Mouse (Mus musculus) kidney, postnatal 0 days (tissue): Measurements from ENCODE around the gene Nlgn2. TPM values are rescaled to one million over a fixed set of nuclear protein-coding genes. Genes with fewer than 3 reads are reported as not detected.

Experiments
- ATAC-seq: fragments of 200-750 bp; cut with Nextera tagmentation; replicated peaks from 2 replicates; pipeline ENCODE4 v1.8.0; 2017; ENCODE audit warnings: low read depth, moderate number of reproducible peaks, moderate TSS enrichment, moderate library complexity; ENCODE audit not compliant: low FRiP score
- DNase-seq: peaks from one replicate; pipeline ENCODE4 v3.0.0-alpha.2; 2016; ENCODE audit warnings: low spot score
- H3K27ac ChIP-seq: fragments of 300-500 bp; sonication (generic); 2 replicates; pipeline ENCODE4 v1.5.1; 2014; ENCODE audit warnings: mild to moderate bottlenecking
- H3K27me3 ChIP-seq: fragments of 300-500 bp; sonication (generic); 2 replicates; pipeline ENCODE4 v1.6.1; 2014; ENCODE audit warnings: low read length, mixed read lengths; ENCODE audit not compliant: insufficient read depth
- H3K36me3 ChIP-seq: fragments of 300-500 bp; sonication (generic); 2 replicates; pipeline ENCODE4 v1.6.1; 2014; ENCODE audit warnings: low read length, mixed read lengths; ENCODE audit not compliant: insufficient read depth
- H3K4me1 ChIP-seq: fragments of 300-500 bp; sonication (generic); replicated peaks from 2 replicates; pipeline ENCODE4 v1.6.1; 2014; ENCODE audit warnings: antibody characterized with exemption, low read length, mixed read lengths; ENCODE audit not compliant: insufficient read depth
- H3K4me2 ChIP-seq: fragments of 300-500 bp; sonication (generic); 2 replicates; pipeline ENCODE4 v1.6.1; 2014; ENCODE audit warnings: mild to moderate bottlenecking, low read length, moderate library complexity, mixed read lengths
- H3K4me3 ChIP-seq: fragments of 300-500 bp; sonication (generic); replicated peaks from 2 replicates; pipeline ENCODE4 v1.5.1; 2014; ENCODE audit warnings: low read depth, low read length
- H3K9ac ChIP-seq: fragments of 300-500 bp; sonication (generic); 2 replicates; pipeline ENCODE4 v1.6.1; 2014; ENCODE audit warnings: low read depth, low read length
- H3K9me3 ChIP-seq: fragments of 300-500 bp; sonication (generic); replicated peaks from 2 replicates; pipeline ENCODE4 v1.6.1; 2016; ENCODE audit warnings: low read length, inconsistent platforms, mixed read lengths
- CTCF ChIP-seq: IDR thresholded peaks from 2 replicates; pipeline ENCODE4 v1.5.1; 2016; ENCODE audit warnings: antibody characterized with exemption, low read depth, mild to moderate bottlenecking, moderate library complexity
- WGBS: fragments of 180-500 bp; shearing (Covaris S2); extraction: QIAGEN DNeasy Blood & Tissue Kit; methylation state at CpG from one replicate; pipeline ENCODE4 v1.1.7; 2014; 5-methylcytosine and 5-hydroxymethylcytosine counted together
- polyA plus RNA-seq: library from polyadenylated mRNA; unstranded; fragments of >200 nt; fragmentation: Nextera tagmentation; extraction: Ambion mirVana; gene quantifications from 2 replicates; pipeline ENCODE4 v1.2.1, GENCODE M21; 2015

Gene Nlgn2
- polyA plus RNA-seq, 1 experiment from 2014 or later = 4.1 TPM

GRCm38 (mm10) chr11:69835966-69836335 is 1.6 kb downstream of the Nlgn2 start:
- TF ChIP-seq CTCF = no peak
- Histone ChIP-seq H3K27me3 (no peaks in the 10 kb centered on the region), H3K9ac (no peak overlapping the region), H3K4me3 (peak overlapping the region; percentile 59; the same call in 1 of the 2 replicates), H3K27ac (no peak overlapping the region), H3K4me2 (peak overlapping the region; percentile 97), H3K9me3 (no peaks in the 10 kb centered on the region), H3K4me1 (peaks cover 27% of the 10 kb centered on the region), H3K36me3 (no peaks in the 10 kb centered on the region)
- DNase-seq (no peak), ATAC-seq (no peak)
- 18% methylated on average over 4 of the region's 4 CpGs for WGBS

GRCm38 (mm10) chr11:69835326-69835965 is 2.1 kb downstream of the Nlgn2 start:
- H3K4me1 ChIP-seq = peaks cover 27% of the 10 kb centered on the region
- ATAC-seq = no peak
- WGBS = 23% methylated on average over 9 of the region's 9 CpGs
- peak overlapping the region; percentile 97; the same call in 1 of the 2 replicates for H3K4me2 ChIP-seq
- no peak overlapping the region for H3K4me3 ChIP-seq
- no peaks in the 10 kb centered on the region for H3K27me3 ChIP-seq
- TF ChIP-seq CTCF = no peak
- no peaks in the 10 kb centered on the region for H3K36me3 ChIP-seq
- no peak overlapping the region for H3K27ac ChIP-seq
- no peak overlapping the region for H3K9ac ChIP-seq
- DNase-seq = no peak
- H3K9me3 ChIP-seq = no peaks in the 10 kb centered on the region

- no peaks in the 10 kb centered on the region for H3K27me3 ChIP-seq
- 8% methylated on average over 44 of the region's 48 CpGs for WGBS
- ATAC-seq (no peak), DNase-seq (peak; percentile 47)
- peak overlapping the region; percentile 74 for H3K9ac ChIP-seq
- H3K36me3 ChIP-seq = no peaks in the 10 kb centered on the region
- H3K9me3 ChIP-seq = no peaks in the 10 kb centered on the region
- peak overlapping the region; percentile 92 for H3K4me2 ChIP-seq
- H3K27ac ChIP-seq = no peak overlapping the region
- 0 out of 2 replicates have a peak, but pooled peaks have one; percentile 4 for TF ChIP-seq CTCF
- peak overlapping the region; percentile 42 for H3K4me3 ChIP-seq
- peaks cover 23% of the 10 kb centered on the region for H3K4me1 ChIP-seq
These were observed 3.5 kb downstream of the Nlgn2 start for GRCm38 (mm10) chr11:69834001-69834549.

GRCm38 (mm10) chr11:69833554-69833953 is 4.0 kb downstream of the Nlgn2 start:
- Histone ChIP-seq H3K9me3 (no peaks in the 10 kb centered on the region), H3K27ac (no peak overlapping the region), H3K36me3 (no peaks in the 10 kb centered on the region), H3K9ac (peak overlapping the region; percentile 74; the same call in 1 of the 2 replicates), H3K4me1 (peaks cover 22% of the 10 kb centered on the region), H3K4me2 (peak overlapping the region; percentile 92), H3K27me3 (no peaks in the 10 kb centered on the region), H3K4me3 (peak overlapping the region; percentile 42)
- DNase-seq (no peak), ATAC-seq (no peak)
- no peak for TF ChIP-seq CTCF
- WGBS = 68% methylated on average over 8 of the region's 8 CpGs

GRCm38 (mm10) chr11:69828832-69829231 is 8.8 kb downstream of the Nlgn2 start:
- Histone ChIP-seq H3K27ac (no peak overlapping the region), H3K36me3 (peaks cover 27% of the 10 kb centered on the region), H3K4me2 (no peak overlapping the region), H3K9ac (no peak overlapping the region), H3K9me3 (no peaks in the 10 kb centered on the region), H3K4me3 (no peak overlapping the region), H3K4me1 (peaks cover 3% of the 10 kb centered on the region; the same call in 1 of the 2 replicates), H3K27me3 (no peaks in the 10 kb centered on the region)
- no peak for DNase-seq
- no peak for TF ChIP-seq CTCF
- WGBS = 63% methylated on average over 5 of the region's 5 CpGs
- no peak for ATAC-seq

- Histone ChIP-seq H3K4me2 (no peak overlapping the region), H3K27me3 (no peaks in the 10 kb centered on the region), H3K36me3 (peaks cover 27% of the 10 kb centered on the region), H3K9me3 (no peaks in the 10 kb centered on the region), H3K9ac (no peak overlapping the region), H3K4me1 (no peaks in the 10 kb centered on the region), H3K4me3 (no peak overlapping the region), H3K27ac (no peak overlapping the region)
- no peak for TF ChIP-seq CTCF
- WGBS = 55% methylated on average over 2 of the region's 2 CpGs
- DNase-seq (no peak), ATAC-seq (no peak)
These were observed 14.1 kb downstream of the Nlgn2 start for GRCm38 (mm10) chr11:69823456-69823855.

GRCm38 (mm10) chr11:69822080-69822479 is 15.5 kb downstream of the Nlgn2 start, which contains the start of gene Spem1:
Spem1 (minus strand) TSS chr11:69822180.
- ATAC-seq (no peak), DNase-seq (no peak)
- Histone ChIP-seq H3K9me3 (no peaks in the 10 kb centered on the region), H3K27me3 (no peaks in the 10 kb centered on the region), H3K4me3 (no peak within 1 kb of the TSS), H3K27ac (no peak within 1 kb of the TSS), H3K9ac (no peak within 1 kb of the TSS), H3K4me2 (no peak within 1 kb of the TSS), H3K4me1 (no peaks in the 10 kb centered on the region), H3K36me3 (peaks cover 18% of the 10 kb centered on the region)
- TF ChIP-seq CTCF = no peak
- WGBS = 87% methylated on average over 3 of the region's 3 CpGs
